Mouse (Mus musculus): ENCODE data around the gene Ttc3. TPM values are rescaled to one million over a fixed set of nuclear protein-coding genes. Genes with fewer than 3 reads are reported as not detected.
A peak's percentile ranks its signal among the peaks of the same experiment; 100 is the strongest.
"Not testable (repeated sequence)": the region's sequence is repeated elsewhere in the genome, so short reads cannot be mapped to it uniquely, and the experiment has no call there.

The Ttc3 gene
- 43.7 and 46.7 TPM in 2 replicates for polyA plus RNA-seq (2016; fragmentation: Nextera tagmentation; extraction: Ambion mirVana)

- H3K4me2 ChIP-seq, result peak within 1 kb of the TSS; percentile 100
- H3K4me1 ChIP-seq, result peaks cover 40% of the 10 kb centered on the region
- H3K9me3 ChIP-seq (replicated peaks), result no peaks in the 10 kb centered on the region
- peak within 1 kb of the TSS; percentile 86 for H3K27ac ChIP-seq
- H3K9ac ChIP-seq, result peak within 1 kb of the TSS; percentile 85
- ATAC-seq, result peak; percentile 82
- peak within 1 kb of the TSS; percentile 87 for H3K4me3 ChIP-seq
- H3K27me3 ChIP-seq (replicated peaks), result no peaks in the 10 kb centered on the region
- under 1% methylated on average over 78 of the region's 79 CpGs for WGBS (ENCODE audit: insufficient replicate concordance)
- H3K36me3 ChIP-seq, result no peaks in the 10 kb centered on the region; the same call in 1 of the 2 replicates
These were observed at the start of gene Ttc3 for GRCm38 (mm10) chr16:94370173-94370914. Gene Ttc3 (plus strand): TSS chr16:94370618.

- WGBS (ENCODE audit: insufficient replicate concordance), result 70% methylated on average over 5 of the region's 5 CpGs
- ATAC-seq, result no peak
- H3K4me1 ChIP-seq, result peaks cover 34% of the 10 kb centered on the region
- no peak overlapping the region for H3K4me2 ChIP-seq
- no peak overlapping the region for H3K4me3 ChIP-seq
- H3K27ac ChIP-seq, result no peak overlapping the region
- H3K36me3 ChIP-seq, result no peaks in the 10 kb centered on the region
- peaks cover 13% of the 10 kb centered on the region for H3K27me3 ChIP-seq (replicated peaks)
- H3K9me3 ChIP-seq (replicated peaks), result no peaks in the 10 kb centered on the region
- H3K9ac ChIP-seq, result no peak overlapping the region
These were observed 46.7 kb upstream of the Ttc3 start for GRCm38 (mm10) chr16:94323681-94324080.

GRCm38 (mm10) chr16:94326008-94326407 lies 44.4 kb upstream of the Ttc3 start:
- Histone ChIP-seq H3K27me3 (replicated peaks) (peaks cover 33% of the 10 kb centered on the region), H3K4me1 (peaks cover 41% of the 10 kb centered on the region), H3K9me3 (replicated peaks) (no peaks in the 10 kb centered on the region), H3K4me2 (no peak overlapping the region), H3K36me3 (no peaks in the 10 kb centered on the region), H3K9ac (no peak overlapping the region), H3K27ac (no peak overlapping the region), H3K4me3 (no peak overlapping the region)
- 42% methylated on average over 3 of the region's 3 CpGs for WGBS (ENCODE audit: insufficient replicate concordance)
- ATAC-seq, result peak; percentile 71

- WGBS (ENCODE audit: insufficient replicate concordance), result 3% methylated on average over 63 of the region's 63 CpGs
- no peak within 1 kb of the TSS for H3K27ac ChIP-seq
These were observed 42.4 kb upstream of the Ttc3 start, which contains the start of gene Ripply3 for GRCm38 (mm10) chr16:94327781-94328711. Gene Ripply3 (plus strand): TSS chr16:94328420.

GRCm38 (mm10) chr16:94328881-94329867 lies 41.2 kb upstream of the Ttc3 start:
- no peaks in the 10 kb centered on the region for H3K9me3 ChIP-seq (replicated peaks)
- ATAC-seq, result no peak
- WGBS (ENCODE audit: insufficient replicate concordance), result 21% methylated on average over 25 of the region's 25 CpGs
- H3K4me1 ChIP-seq, result peaks cover 41% of the 10 kb centered on the region
- H3K27me3 ChIP-seq (replicated peaks), result peaks cover 37% of the 10 kb centered on the region
- H3K36me3 ChIP-seq, result no peaks in the 10 kb centered on the region
- H3K4me3 ChIP-seq, result peak overlapping the region; percentile 61
- peak overlapping the region; percentile 88 for H3K4me2 ChIP-seq
- H3K9ac ChIP-seq, result peak overlapping the region; percentile 62; the same call in 1 of the 2 replicates
- H3K27ac ChIP-seq, result no peak overlapping the region

More at GRCm38 (mm10) chr16:94327781-94328711, 42.4 kb upstream of the Ttc3 start, which contains the start of gene Ripply3:
- Histone ChIP-seq H3K9me3 (replicated peaks) (no peaks in the 10 kb centered on the region), H3K9ac (peak within 1 kb of the TSS; percentile 62), H3K4me2 (peak within 1 kb of the TSS; percentile 88), H3K4me3 (peak within 1 kb of the TSS; percentile 61), H3K27me3 (replicated peaks) (peaks cover 37% of the 10 kb centered on the region), H3K36me3 (no peaks in the 10 kb centered on the region), H3K4me1 (peaks cover 41% of the 10 kb centered on the region)
- peak; percentile 25; the same call in 1 of the 2 replicates for ATAC-seq

GRCm38 (mm10) chr16:94330429-94330828 lies 40.0 kb upstream of the Ttc3 start:
- no peak overlapping the region for H3K4me3 ChIP-seq
- ATAC-seq, result no peak
- peaks cover 40% of the 10 kb centered on the region for H3K27me3 ChIP-seq (replicated peaks)
- H3K9me3 ChIP-seq (replicated peaks), result no peaks in the 10 kb centered on the region
- peaks cover 35% of the 10 kb centered on the region for H3K4me1 ChIP-seq
- H3K27ac ChIP-seq, result no peak overlapping the region
- H3K4me2 ChIP-seq, result no peak overlapping the region
- no peaks in the 10 kb centered on the region for H3K36me3 ChIP-seq
- H3K9ac ChIP-seq, result no peak overlapping the region
- WGBS (ENCODE audit: insufficient replicate concordance), result 63% methylated on average over 5 of the region's 5 CpGs

GRCm38 (mm10) chr16:94331233-94331885 lies 39.1 kb upstream of the Ttc3 start:
- Histone ChIP-seq H3K9me3 (replicated peaks) (no peaks in the 10 kb centered on the region), H3K9ac (no peak overlapping the region)
- 60% methylated on average over 9 of the region's 9 CpGs for WGBS (ENCODE audit: insufficient replicate concordance)

GRCm38 (mm10) chr16:94331886-94332252 lies 38.5 kb upstream of the Ttc3 start:
- H3K4me3 ChIP-seq, result no peak overlapping the region
- H3K9ac ChIP-seq, result no peak overlapping the region
- H3K4me2 ChIP-seq, result no peak overlapping the region
- no peaks in the 10 kb centered on the region for H3K9me3 ChIP-seq (replicated peaks)
- H3K27me3 ChIP-seq (replicated peaks), result peaks cover 45% of the 10 kb centered on the region
- no peak overlapping the region for H3K27ac ChIP-seq
- H3K4me1 ChIP-seq, result peaks cover 23% of the 10 kb centered on the region
- ATAC-seq, result 0 out of 2 replicates have a peak, but pooled peaks have one; percentile 42
- H3K36me3 ChIP-seq, result no peaks in the 10 kb centered on the region
- 46% methylated on average over 5 of the region's 5 CpGs for WGBS (ENCODE audit: insufficient replicate concordance)

More at GRCm38 (mm10) chr16:94331233-94331885, 39.1 kb upstream of the Ttc3 start:
- 0 out of 2 replicates have a peak, but pooled peaks have one; percentile 9 for ATAC-seq
- H3K36me3 ChIP-seq, result no peaks in the 10 kb centered on the region
- peaks cover 26% of the 10 kb centered on the region for H3K4me1 ChIP-seq
- no peak overlapping the region for H3K4me2 ChIP-seq
- peaks cover 45% of the 10 kb centered on the region for H3K27me3 ChIP-seq (replicated peaks)
- H3K27ac ChIP-seq, result no peak overlapping the region
- no peak overlapping the region for H3K4me3 ChIP-seq

GRCm38 (mm10) chr16:94335656-94336055 lies 34.8 kb upstream of the Ttc3 start:
- Histone ChIP-seq H3K9me3 (replicated peaks) (no peaks in the 10 kb centered on the region), H3K4me3 (no peak overlapping the region), H3K27me3 (replicated peaks) (peaks cover 16% of the 10 kb centered on the region; the same call in 1 of the 2 replicates), H3K36me3 (no peaks in the 10 kb centered on the region), H3K27ac (no peak overlapping the region), H3K4me2 (no peak overlapping the region), H3K9ac (no peak overlapping the region), H3K4me1 (no peaks in the 10 kb centered on the region)
- ATAC-seq, result no peak
- WGBS (ENCODE audit: insufficient replicate concordance), result 62% methylated on average over 5 of the region's 5 CpGs

GRCm38 (mm10) chr16:94339164-94340160 lies 31.0 kb upstream of the Ttc3 start:
- not testable (repeated sequence) for H3K9ac ChIP-seq; H3K4me3 ChIP-seq; H3K4me2 ChIP-seq; H3K4me1 ChIP-seq; H3K36me3 ChIP-seq; H3K27me3 ChIP-seq (replicated peaks); H3K27ac ChIP-seq; H3K9me3 ChIP-seq (replicated peaks); ATAC-seq
- WGBS (ENCODE audit: insufficient replicate concordance), result 86% methylated on average over 21 of the region's 22 CpGs

Data from liver, embryonic 12.5 days (tissue).